Mouse (Mus musculus) heart, postnatal 0 days (tissue): ENCODE results near the gene Rdh7.

Experiments
- CTCF ChIP-seq: IDR thresholded peaks from 2 replicates; pipeline ENCODE4 v1.5.1; 2016; ENCODE audit warnings: antibody characterized with exemption, control low read depth, low read depth
- EP300 ChIP-seq: IDR thresholded peaks from 2 replicates; pipeline ENCODE4 v1.6.1; 2016; ENCODE audit warnings: antibody characterized with exemption, low read depth

DNA sequence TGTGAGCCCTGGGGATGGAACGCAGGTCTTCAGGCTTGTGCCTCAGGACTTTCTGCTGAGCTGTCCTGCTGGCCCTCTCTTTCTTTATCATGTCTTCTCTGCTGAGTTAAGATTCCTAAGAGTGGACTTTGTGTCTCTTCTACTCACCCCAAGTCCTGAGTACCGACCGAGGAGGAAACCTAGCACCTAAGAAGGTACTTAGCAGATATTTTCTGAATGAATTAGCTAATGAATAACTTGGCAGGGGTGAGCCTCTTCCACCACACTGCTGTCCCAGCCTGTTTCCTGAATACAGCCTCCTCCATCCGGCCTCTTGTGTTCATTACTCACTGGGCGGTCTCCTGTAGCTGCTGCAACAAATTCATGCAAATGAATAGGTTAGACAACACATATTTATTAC is 11.2 kb upstream of the Rdh7 start:
- no peak for TF ChIP-seq CTCF
- no peak for TF ChIP-seq EP300
